Mouse (Mus musculus) hindbrain, embryonic 10.5 days (tissue): ENCODE results near the gene Tmem179b. TPM values are rescaled to one million over a fixed set of nuclear protein-coding genes. Genes with fewer than 3 reads are reported as not detected.
"Not testable (repeated sequence)": the region's sequence is repeated elsewhere in the genome, so short reads cannot be mapped to it uniquely, and the experiment has no call there.

Source experiments
- DNase-seq: peaks from one replicate; pipeline ENCODE4 v3.0.0-alpha.2; 2017; ENCODE audit warnings: low spot score
- H3K27ac ChIP-seq: fragments of 300-500 bp; sonication (generic); 2 replicates; pipeline ENCODE4 v1.5.1; 2016; ENCODE audit warnings: mild to moderate bottlenecking, moderate library complexity
- H3K27me3 ChIP-seq: fragments of 300-500 bp; sonication (generic); 2 replicates; pipeline ENCODE4 v1.6.1; 2016; ENCODE audit warnings: mild to moderate bottlenecking; ENCODE audit not compliant: poor library complexity, insufficient read depth, severe bottlenecking
- H3K36me3 ChIP-seq: fragments of 300-500 bp; sonication (generic); 2 replicates; pipeline ENCODE4 v1.6.1; 2016; ENCODE audit warnings: mild to moderate bottlenecking, moderate library complexity
- H3K4me1 ChIP-seq: fragments of 300-500 bp; sonication (generic); replicated peaks from 2 replicates; pipeline ENCODE4 v1.6.1; 2016; ENCODE audit warnings: mild to moderate bottlenecking
- H3K4me3 ChIP-seq: fragments of 300-500 bp; sonication (generic); 2 replicates; pipeline ENCODE4 v1.5.1; 2016; ENCODE audit warnings: mild to moderate bottlenecking, moderate library complexity
- H3K9me3 ChIP-seq: fragments of 300-500 bp; sonication (generic); 2 replicates; pipeline ENCODE4 v1.6.1; 2016; ENCODE audit warnings: mild to moderate bottlenecking, moderate library complexity
- WGBS: fragments of 180-500 bp; shearing (Covaris S2); methylation state at CpG from one replicate; pipeline ENCODE4 v1.1.7; 2016; 5-methylcytosine and 5-hydroxymethylcytosine counted together
- polyA plus RNA-seq: library from polyadenylated mRNA; unstranded; fragments of >200 nt; fragmentation: Nextera tagmentation; extraction: Ambion mirVana; gene quantifications from 2 replicates; pipeline ENCODE4 v1.2.1, GENCODE M21; 2016

Gene Tmem179b
- polyA plus RNA-seq, 1 experiment from 2014 or later, result 54.4 TPM

GRCm38 (mm10) chr19:8738911-8739310 is 35.4 kb downstream of the Tmem179b start:
- peaks cover 49% of the 10 kb centered on the region for H3K36me3 ChIP-seq
- H3K27ac ChIP-seq, result no peak overlapping the region
- H3K4me1 ChIP-seq, result peaks cover 33% of the 10 kb centered on the region
- no peak for DNase-seq
- H3K27me3 ChIP-seq, result no peaks in the 10 kb centered on the region
- 95% methylated on average over 7 of the region's 7 CpGs for WGBS
- H3K9me3 ChIP-seq, result no peaks in the 10 kb centered on the region
- 0 out of 2 replicates have a peak overlapping the region, but pooled peaks have one; percentile 2 for H3K4me3 ChIP-seq

GRCm38 (mm10) chr19:8736160-8736467 is 38.2 kb downstream of the Tmem179b start:
- H3K9me3 ChIP-seq, result no peaks in the 10 kb centered on the region
- DNase-seq, result no peak
- H3K27me3 ChIP-seq, result no peaks in the 10 kb centered on the region
- peak overlapping the region; percentile 96 for H3K4me3 ChIP-seq
- H3K36me3 ChIP-seq, result peaks cover 35% of the 10 kb centered on the region
- WGBS, result 2% methylated on average over 11 of the region's 11 CpGs
- peak overlapping the region; percentile 84 for H3K27ac ChIP-seq
- peaks cover 22% of the 10 kb centered on the region for H3K4me1 ChIP-seq

GRCm38 (mm10) chr19:8735389-8736159 is 38.7 kb downstream of the Tmem179b start, which contains the start of gene Wdr74:
Gene Wdr74, plus strand, starts transcription at chr19:8735827.
- under 1% methylated on average over 32 of the region's 32 CpGs for WGBS
- peaks cover 32% of the 10 kb centered on the region for H3K36me3 ChIP-seq
- H3K27me3 ChIP-seq, result no peaks in the 10 kb centered on the region
- peaks cover 16% of the 10 kb centered on the region for H3K4me1 ChIP-seq
- peak; percentile 90 for DNase-seq
- peak within 1 kb of the TSS; percentile 96 for H3K4me3 ChIP-seq
- H3K9me3 ChIP-seq, result no peaks in the 10 kb centered on the region
- peak within 1 kb of the TSS; percentile 84 for H3K27ac ChIP-seq

- Histone ChIP-seq H3K4me1 (peaks cover 14% of the 10 kb centered on the region), H3K27me3 (no peaks in the 10 kb centered on the region), H3K9me3 (no peaks in the 10 kb centered on the region), H3K27ac (no peak overlapping the region), H3K4me3 (no peak overlapping the region), H3K36me3 (peaks cover 20% of the 10 kb centered on the region)
- 76% methylated on average over 3 of the region's 3 CpGs for WGBS
- no peak for DNase-seq
Observed at GRCm38 (mm10) chr19:8734334-8734733, 39.9 kb downstream of the Tmem179b start.

GRCm38 (mm10) chr19:8728335-8729099 is 45.8 kb downstream of the Tmem179b start:
- WGBS, result 47% methylated on average over 3 of the region's 3 CpGs
- DNase-seq, H3K9me3 ChIP-seq, H3K4me3 ChIP-seq, H3K27ac ChIP-seq, H3K27me3 ChIP-seq: not testable (repeated sequence)
- H3K4me1 ChIP-seq, result peaks cover 18% of the 10 kb centered on the region
- peaks cover 32% of the 10 kb centered on the region for H3K36me3 ChIP-seq

- 29% methylated on average over 5 of the region's 5 CpGs for WGBS
- no peak for DNase-seq
- no peak overlapping the region for H3K27ac ChIP-seq
- H3K9me3 ChIP-seq, result no peaks in the 10 kb centered on the region
- no peaks in the 10 kb centered on the region for H3K27me3 ChIP-seq
- H3K4me1 ChIP-seq, result peaks cover 18% of the 10 kb centered on the region
- H3K4me3 ChIP-seq, result no peak overlapping the region
- peaks cover 32% of the 10 kb centered on the region for H3K36me3 ChIP-seq
Observed at GRCm38 (mm10) chr19:8727495-8728114, 46.7 kb downstream of the Tmem179b start.

- H3K27me3 ChIP-seq, result no peaks in the 10 kb centered on the region
- DNase-seq, result no peak
- 13% methylated on average over 3 of the region's 3 CpGs for WGBS
- H3K4me3 ChIP-seq, result no peak overlapping the region
- no peak overlapping the region for H3K27ac ChIP-seq
- peaks cover 26% of the 10 kb centered on the region for H3K4me1 ChIP-seq
- H3K9me3 ChIP-seq, result no peaks in the 10 kb centered on the region
- peaks cover 32% of the 10 kb centered on the region for H3K36me3 ChIP-seq
Observed at GRCm38 (mm10) chr19:8726609-8727390, 47.5 kb downstream of the Tmem179b start.

- Histone ChIP-seq H3K9me3 (no peaks in the 10 kb centered on the region), H3K27ac (no peak overlapping the region), H3K27me3 (no peaks in the 10 kb centered on the region), H3K4me3 (peak overlapping the region; percentile 72), H3K4me1 (peaks cover 26% of the 10 kb centered on the region), H3K36me3 (peaks cover 32% of the 10 kb centered on the region)
- WGBS, result 61% methylated on average over 4 of the region's 4 CpGs
- no peak for DNase-seq
Observed at GRCm38 (mm10) chr19:8725081-8725613, 49.1 kb downstream of the Tmem179b start.

GRCm38 (mm10) chr19:8724392-8724791 is 49.9 kb downstream of the Tmem179b start:
- Histone ChIP-seq H3K27me3 (no peaks in the 10 kb centered on the region), H3K9me3 (no peaks in the 10 kb centered on the region), H3K4me1 (peaks cover 26% of the 10 kb centered on the region), H3K27ac (peak overlapping the region; percentile 93), H3K36me3 (peaks cover 32% of the 10 kb centered on the region), H3K4me3 (peak overlapping the region; percentile 72)
- DNase-seq, result no peak
- 6% methylated on average over 2 of the region's 2 CpGs for WGBS

- Histone ChIP-seq H3K4me1 (peaks cover 26% of the 10 kb centered on the region), H3K4me3 (peak overlapping the region; percentile 72), H3K9me3 (no peaks in the 10 kb centered on the region), H3K27ac (peak overlapping the region; percentile 93), H3K36me3 (peaks cover 32% of the 10 kb centered on the region), H3K27me3 (no peaks in the 10 kb centered on the region)
- DNase-seq, result peak; percentile 28
- WGBS, result under 1% methylated on average over 20 of the region's 20 CpGs
Observed at GRCm38 (mm10) chr19:8723574-8724346, 50.5 kb downstream of the Tmem179b start.

GRCm38 (mm10) chr19:8722907-8723573 is 51.2 kb downstream of the Tmem179b start, which contains the start of gene Slc3a2:
Gene Slc3a2, minus strand, starts transcription at chr19:8723369.
- peak within 1 kb of the TSS; percentile 93 for H3K27ac ChIP-seq

More at GRCm38 (mm10) chr19:8722907-8723573, 51.2 kb downstream of the Tmem179b start, which contains the start of gene Slc3a2:
- DNase-seq, result peak; percentile 97
- WGBS, result under 1% methylated on average over 50 of the region's 50 CpGs
- H3K9me3 ChIP-seq, result no peaks in the 10 kb centered on the region
- H3K36me3 ChIP-seq, result peaks cover 32% of the 10 kb centered on the region
- peak within 1 kb of the TSS; percentile 72 for H3K4me3 ChIP-seq
- no peaks in the 10 kb centered on the region for H3K27me3 ChIP-seq
- H3K4me1 ChIP-seq, result peaks cover 26% of the 10 kb centered on the region
